Mouse (Mus musculus): ENCODE results near the gene Tnip1. TPM values are rescaled to one million over a fixed set of nuclear protein-coding genes. Genes with fewer than 3 reads are reported as not detected.
"Not testable (repeated sequence)": the region's sequence is repeated elsewhere in the genome, so short reads cannot be mapped to it uniquely, and the experiment has no call there.

Gene Tnip1
- polyA plus RNA-seq, 1 experiment from 2014 or later: 20.0 TPM

GRCm38 (mm10) chr11:54903940-54904706, 58.6 kb downstream of the Tnip1 start:
- Histone ChIP-seq H3K27me3 (replicated peaks) (no peaks in the 10 kb centered on the region), H3K4me2 (peak overlapping the region; percentile 85), H3K4me3 (replicated peaks) (no peak overlapping the region), H3K9ac (no peak overlapping the region), H3K9me3 (no peaks in the 10 kb centered on the region), H3K4me1 (peaks cover 13% of the 10 kb centered on the region; the same call in 1 of the 2 replicates), H3K36me3 (no peaks in the 10 kb centered on the region), H3K27ac (peak overlapping the region; percentile 40; the same call in 1 of the 2 replicates)
- 33% methylated on average over 4 of the region's 4 CpGs for WGBS
- ATAC-seq (ENCODE audit: insufficient read depth, low FRiP score, low read depth): peak; percentile 65; the same call in 1 of the 2 replicates

GRCm38 (mm10) chr11:54903339-54903738, 59.4 kb downstream of the Tnip1 start:
- Histone ChIP-seq H3K36me3 (no peaks in the 10 kb centered on the region), H3K4me1 (peaks cover 13% of the 10 kb centered on the region; the same call in 1 of the 2 replicates), H3K9me3 (no peaks in the 10 kb centered on the region), H3K4me2 (peak overlapping the region; percentile 85), H3K27ac (no peak overlapping the region), H3K27me3 (replicated peaks) (no peaks in the 10 kb centered on the region), H3K4me3 (replicated peaks) (peak overlapping the region; percentile 53), H3K9ac (no peak overlapping the region)
- 60% methylated on average over 5 of the region's 5 CpGs for WGBS
- no peak for ATAC-seq (ENCODE audit: insufficient read depth, low FRiP score, low read depth)

GRCm38 (mm10) chr11:54902333-54903323, 60.1 kb downstream of the Tnip1 start, which contains the start of gene Gpx3:
Gene Gpx3, plus strand, starts transcription at chr11:54902453.
- peak within 1 kb of the TSS; percentile 53 for H3K4me3 ChIP-seq (replicated peaks)
- H3K36me3 ChIP-seq: no peaks in the 10 kb centered on the region
- no peak within 1 kb of the TSS for H3K27ac ChIP-seq
- H3K4me1 ChIP-seq: peaks cover 13% of the 10 kb centered on the region; the same call in 1 of the 2 replicates
- WGBS: 13% methylated on average over 42 of the region's 45 CpGs
- no peaks in the 10 kb centered on the region for H3K27me3 ChIP-seq (replicated peaks)
- H3K4me2 ChIP-seq: peak within 1 kb of the TSS; percentile 85
- peak; percentile 80 for ATAC-seq (ENCODE audit: insufficient read depth, low FRiP score, low read depth)
- H3K9me3 ChIP-seq: no peaks in the 10 kb centered on the region
- peak within 1 kb of the TSS; percentile 13; the same call in 1 of the 2 replicates for H3K9ac ChIP-seq

GRCm38 (mm10) chr11:54899657-54900056, 63.1 kb downstream of the Tnip1 start:
- Histone ChIP-seq H3K36me3 (no peaks in the 10 kb centered on the region), H3K4me2 (no peak overlapping the region), H3K9ac (no peak overlapping the region), H3K27me3 (replicated peaks) (no peaks in the 10 kb centered on the region), H3K9me3 (no peaks in the 10 kb centered on the region), H3K4me1 (peaks cover 13% of the 10 kb centered on the region; the same call in 1 of the 2 replicates), H3K4me3 (replicated peaks) (no peak overlapping the region), H3K27ac (no peak overlapping the region)
- WGBS: 63% methylated on average over 4 of the region's 4 CpGs
- ATAC-seq (ENCODE audit: insufficient read depth, low FRiP score, low read depth): no peak

- H3K4me1 ChIP-seq: no peaks in the 10 kb centered on the region
- H3K9ac ChIP-seq: no peak overlapping the region
- H3K9me3 ChIP-seq: no peaks in the 10 kb centered on the region
- no peaks in the 10 kb centered on the region for H3K36me3 ChIP-seq
- H3K27ac ChIP-seq: no peak overlapping the region
- no peak for ATAC-seq (ENCODE audit: insufficient read depth, low FRiP score, low read depth)
- 56% methylated on average over 5 of the region's 5 CpGs for WGBS
- no peaks in the 10 kb centered on the region for H3K27me3 ChIP-seq (replicated peaks)
- H3K4me2 ChIP-seq: no peak overlapping the region
- no peak overlapping the region for H3K4me3 ChIP-seq (replicated peaks)
These were observed 65.2 kb downstream of the Tnip1 start for GRCm38 (mm10) chr11:54897470-54897869.

- not testable (repeated sequence) for H3K4me3 ChIP-seq (replicated peaks); H3K4me2 ChIP-seq; H3K4me1 ChIP-seq; H3K9ac ChIP-seq; ATAC-seq (ENCODE audit: insufficient read depth, low FRiP score, low read depth); H3K27me3 ChIP-seq (replicated peaks); H3K36me3 ChIP-seq; H3K27ac ChIP-seq; H3K9me3 ChIP-seq
- WGBS: 86% methylated on average over 3 of the region's 3 CpGs
These were observed 66.1 kb downstream of the Tnip1 start for GRCm38 (mm10) chr11:54896646-54897045.

- Histone ChIP-seq H3K4me3 (replicated peaks) (no peak overlapping the region), H3K36me3 (no peaks in the 10 kb centered on the region), H3K4me2 (no peak overlapping the region), H3K27me3 (replicated peaks) (no peaks in the 10 kb centered on the region), H3K9ac (no peak overlapping the region), H3K27ac (no peak overlapping the region), H3K9me3 (no peaks in the 10 kb centered on the region), H3K4me1 (no peaks in the 10 kb centered on the region)
- ATAC-seq (ENCODE audit: insufficient read depth, low FRiP score, low read depth): no peak
- 56% methylated on average over 9 of the region's 9 CpGs for WGBS
These were observed 68.1 kb downstream of the Tnip1 start for GRCm38 (mm10) chr11:54894589-54894988.

- no peak overlapping the region for H3K9ac ChIP-seq
- no peaks in the 10 kb centered on the region for H3K9me3 ChIP-seq
- 44% methylated on average over 7 of the region's 7 CpGs for WGBS
- no peaks in the 10 kb centered on the region for H3K27me3 ChIP-seq (replicated peaks)
- no peak overlapping the region for H3K27ac ChIP-seq
- H3K4me2 ChIP-seq: no peak overlapping the region
- no peaks in the 10 kb centered on the region for H3K4me1 ChIP-seq
- ATAC-seq (ENCODE audit: insufficient read depth, low FRiP score, low read depth): no peak
- H3K4me3 ChIP-seq (replicated peaks): no peak overlapping the region
- no peaks in the 10 kb centered on the region for H3K36me3 ChIP-seq
These were observed 70.6 kb downstream of the Tnip1 start for GRCm38 (mm10) chr11:54892091-54892490.

- Histone ChIP-seq H3K27ac (no peak overlapping the region), H3K36me3 (no peaks in the 10 kb centered on the region), H3K9ac (no peak overlapping the region), H3K4me1 (no peaks in the 10 kb centered on the region), H3K4me3 (replicated peaks) (no peak overlapping the region), H3K9me3 (no peaks in the 10 kb centered on the region), H3K27me3 (replicated peaks) (no peaks in the 10 kb centered on the region), H3K4me2 (no peak overlapping the region)
- no peak for ATAC-seq (ENCODE audit: insufficient read depth, low FRiP score, low read depth)
- 82% methylated on average over 5 of the region's 5 CpGs for WGBS
These were observed 71.4 kb downstream of the Tnip1 start for GRCm38 (mm10) chr11:54891341-54891740.

- H3K4me2 ChIP-seq: no peak overlapping the region
- H3K27ac ChIP-seq: no peak overlapping the region
- no peak overlapping the region for H3K9ac ChIP-seq
- no peaks in the 10 kb centered on the region for H3K36me3 ChIP-seq
- H3K4me1 ChIP-seq: peaks cover 10% of the 10 kb centered on the region
- H3K9me3 ChIP-seq: no peaks in the 10 kb centered on the region
- no peaks in the 10 kb centered on the region for H3K27me3 ChIP-seq (replicated peaks)
- no peak for ATAC-seq (ENCODE audit: insufficient read depth, low FRiP score, low read depth)
- 62% methylated on average over 6 of the region's 6 CpGs for WGBS
- no peak overlapping the region for H3K4me3 ChIP-seq (replicated peaks)
These were observed 74.8 kb downstream of the Tnip1 start for GRCm38 (mm10) chr11:54887927-54888326.

- no peak overlapping the region for H3K4me2 ChIP-seq
- H3K27ac ChIP-seq: no peak overlapping the region
- WGBS: 85% methylated on average over 2 of the region's 2 CpGs
- H3K9ac ChIP-seq: no peak overlapping the region
- no peaks in the 10 kb centered on the region for H3K27me3 ChIP-seq (replicated peaks)
- ATAC-seq (ENCODE audit: insufficient read depth, low FRiP score, low read depth): no peak
- peaks cover 13% of the 10 kb centered on the region for H3K4me1 ChIP-seq
- H3K36me3 ChIP-seq: no peaks in the 10 kb centered on the region
- no peak overlapping the region for H3K4me3 ChIP-seq (replicated peaks)
- H3K9me3 ChIP-seq: no peaks in the 10 kb centered on the region
These were observed 77.3 kb downstream of the Tnip1 start for GRCm38 (mm10) chr11:54885406-54885805.

All from stomach, embryonic 15.5 days (tissue).